Mouse (Mus musculus) subcutaneous adipose tissue, adult 2 months (tissue): ENCODE measurements around the gene Ccnq. TPM values are rescaled to one million over a fixed set of nuclear protein-coding genes. Genes with fewer than 3 reads are reported as not detected.

Experiments used
- polyA plus RNA-seq: library from polyadenylated mRNA; depleted of rRNA; stranded (reverse); fragments of >200 nt; gene quantifications from 2 replicates; pipeline ENCODE4 v1.2.3, GENCODE M21; 2012; ENCODE audit warnings: low replicate concordance; rRNA removed

The Ccnq gene
- polyA plus RNA-seq, result 40.4 and 68.6 TPM in 2 replicates

DNA sequence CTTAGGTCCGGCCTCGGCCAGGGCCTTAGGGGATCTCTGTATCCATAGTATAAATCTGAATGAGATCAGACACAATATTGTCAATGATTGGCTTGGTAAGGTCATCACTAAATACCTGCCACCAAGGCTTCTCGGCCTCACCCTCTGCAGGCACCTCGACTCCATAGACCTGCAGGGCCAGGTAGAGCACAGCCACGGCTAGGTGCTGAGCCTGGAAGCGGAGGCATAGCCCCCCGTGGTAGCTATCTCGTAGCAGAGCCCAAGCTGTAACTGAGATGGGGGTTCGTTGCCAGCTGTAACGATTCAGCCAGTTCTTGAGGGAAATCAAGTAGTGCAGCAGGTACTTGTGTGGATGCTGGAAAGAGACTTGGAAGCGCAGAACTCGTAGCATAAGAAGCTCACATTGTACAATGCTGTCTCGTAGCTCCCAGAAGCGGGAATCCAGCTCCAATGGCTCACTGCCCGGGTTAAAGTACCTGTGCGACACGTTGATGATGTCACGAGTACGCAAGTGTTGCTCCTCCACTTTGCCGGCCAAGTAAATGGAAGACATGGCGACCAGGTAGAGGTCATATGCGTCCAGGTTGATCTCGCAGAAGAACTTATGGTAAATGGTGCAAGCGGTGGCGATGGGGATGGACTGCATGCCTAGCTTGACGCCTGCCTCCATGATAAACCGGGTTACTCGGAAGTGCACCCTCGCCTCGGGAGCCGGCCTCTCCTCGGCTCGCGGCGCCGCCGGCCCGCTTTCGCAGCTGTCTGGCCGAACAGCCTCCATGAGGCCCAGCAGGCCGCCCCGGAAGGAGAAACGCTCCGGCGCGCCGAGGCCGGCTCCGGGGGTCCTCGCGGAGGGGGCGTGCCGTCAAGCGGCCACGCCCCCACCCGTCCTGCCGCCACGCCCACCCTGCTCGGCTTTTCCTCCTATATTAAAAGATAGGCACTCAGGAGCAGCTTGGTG lies at the start of gene Ccnq:
Gene Ccnq, minus strand, starts transcription at position 845 of the 958 bp plus-strand sequence.

Other genes with a start within 250 kb of the Ccnq start
- gene Sebox, start 248.3 kb downstream of the Ccnq start, polyA plus RNA-seq, result not detected in 2 replicates
- gene Tmem199, start 239.6 kb downstream of the Ccnq start, polyA plus RNA-seq, result 19.0 and 20.4 TPM in 2 replicates
- 114 and 118 TPM in 2 replicates for gene Poldip2, start 239.5 kb downstream of the Ccnq start, polyA plus RNA-seq
- gene Tnfaip1, start 215.4 kb downstream of the Ccnq start, polyA plus RNA-seq, result 55.4 and 59.5 TPM in 2 replicates
- 59.1 and 83.4 TPM in 2 replicates for gene Ift20, start 215.4 kb downstream of the Ccnq start, polyA plus RNA-seq
- gene Tmem97, start 201.0 kb downstream of the Ccnq start, polyA plus RNA-seq, result 19.6 and 23.3 TPM in 2 replicates
- gene Nlk, start 54.4 kb downstream of the Ccnq start, polyA plus RNA-seq, result 14.8 and 15.9 TPM in 2 replicates
- 13.2 and 26.3 TPM in 2 replicates for gene Lyrm9, start 74.9 kb upstream of the Ccnq start, polyA plus RNA-seq
- gene Nos2, start 169.1 kb upstream of the Ccnq start, polyA plus RNA-seq, result 4.5 and 11.9 TPM in 2 replicates
- gene Lgals9, start 233.2 kb upstream of the Ccnq start, polyA plus RNA-seq, result 193 and 231 TPM in 2 replicates